Mouse (Mus musculus) midbrain, embryonic 11.5 days (tissue): ENCODE measurements at regions not wholly inside any gene's neighbourhood (a gene's known extent, or its start where the extent isn't known, plus 50 kb on each side); places are given as distances from the start of the nearest gene placed in this dataset.
A peak's percentile ranks its signal among the peaks of the same experiment; 100 is the strongest.

ENCODE experiments used
- ATAC-seq: fragments of 200-750 bp; cut with Nextera tagmentation; 2 replicates; pipeline ENCODE4 v1.8.0; 2017; ENCODE audit warnings: moderate TSS enrichment, moderate library complexity; ENCODE audit not compliant: low FRiP score
- DNase-seq: peaks from one replicate; pipeline ENCODE4 v3.0.0; 2015; ENCODE audit warnings: low spot score; ENCODE audit errors: missing footprints
- H3K27ac ChIP-seq: fragments of 300-500 bp; sonication (generic); 2 replicates; pipeline ENCODE4 v1.5.1; 2014; ENCODE audit warnings: low read depth, low read length
- H3K27me3 ChIP-seq: fragments of 300-500 bp; sonication (generic); 2 replicates; pipeline ENCODE4 v1.6.1; 2014; ENCODE audit warnings: mild to moderate bottlenecking, low read length, moderate library complexity, mixed read lengths; ENCODE audit not compliant: control insufficient read depth, insufficient read depth
- H3K36me3 ChIP-seq: fragments of 300-500 bp; sonication (generic); 2 replicates; pipeline ENCODE4 v1.6.1; 2014; ENCODE audit warnings: mild to moderate bottlenecking, low read length, moderate library complexity, mixed read lengths; ENCODE audit not compliant: control insufficient read depth, insufficient read depth
- H3K4me1 ChIP-seq: fragments of 300-500 bp; sonication (generic); 2 replicates; pipeline ENCODE4 v1.6.1; 2014; ENCODE audit warnings: low read length; ENCODE audit not compliant: control insufficient read depth, insufficient read depth
- H3K4me2 ChIP-seq: fragments of 300-500 bp; sonication (generic); 2 replicates; pipeline ENCODE4 v1.6.1; 2014; ENCODE audit warnings: mild to moderate bottlenecking, moderate library complexity
- H3K4me3 ChIP-seq: fragments of 300-500 bp; sonication (generic); 2 replicates; pipeline ENCODE4 v1.5.1; 2014; ENCODE audit warnings: low read depth, low read length
- H3K9ac ChIP-seq: fragments of 300-500 bp; sonication (generic); 2 replicates; pipeline ENCODE4 v1.6.1; 2014; ENCODE audit warnings: low read length
- H3K9me3 ChIP-seq: fragments of 300-500 bp; sonication (generic); 2 replicates; pipeline ENCODE4 v1.6.1; 2016; ENCODE audit warnings: low read length; ENCODE audit not compliant: control insufficient read depth
- WGBS: fragments of 180-500 bp; shearing (Covaris S2); extraction: QIAGEN DNeasy Blood & Tissue Kit; methylation state at CpG from one replicate; pipeline ENCODE4 v1.1.7; 2014; 5-methylcytosine and 5-hydroxymethylcytosine counted together

DNA sequence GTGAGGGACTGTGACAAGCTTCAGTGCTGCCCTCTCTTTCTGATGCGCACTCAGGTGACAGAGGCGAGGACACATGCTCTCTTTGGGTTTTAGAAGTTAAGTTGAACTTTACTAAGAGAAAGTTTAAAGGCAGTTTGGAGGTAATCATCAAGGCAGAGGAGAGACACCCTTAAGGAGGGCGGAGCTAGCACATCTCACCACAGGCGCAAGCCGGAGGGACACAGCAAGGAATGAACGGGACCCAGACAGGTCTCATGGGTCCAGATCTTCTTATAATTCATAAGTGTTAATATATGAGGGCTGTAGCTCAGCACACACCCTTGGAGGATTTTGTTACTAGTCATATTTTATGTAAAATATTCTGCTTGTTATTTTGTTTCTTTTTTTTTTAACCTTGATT, 518.8 kb upstream of the Adgrl2 start:
- Histone ChIP-seq H3K4me1 (no peaks in the 10 kb centered on the region), H3K27ac (no peak overlapping the region), H3K4me2 (no peak overlapping the region), H3K36me3 (no peaks in the 10 kb centered on the region), H3K9ac (no peak overlapping the region), H3K4me3 (no peak overlapping the region), H3K9me3 (no peaks in the 10 kb centered on the region), H3K27me3 (no peaks in the 10 kb centered on the region)
- 94% methylated on average over 6 of the region's 6 CpGs for WGBS
- ATAC-seq (no peak), DNase-seq (no peak)

DNA sequence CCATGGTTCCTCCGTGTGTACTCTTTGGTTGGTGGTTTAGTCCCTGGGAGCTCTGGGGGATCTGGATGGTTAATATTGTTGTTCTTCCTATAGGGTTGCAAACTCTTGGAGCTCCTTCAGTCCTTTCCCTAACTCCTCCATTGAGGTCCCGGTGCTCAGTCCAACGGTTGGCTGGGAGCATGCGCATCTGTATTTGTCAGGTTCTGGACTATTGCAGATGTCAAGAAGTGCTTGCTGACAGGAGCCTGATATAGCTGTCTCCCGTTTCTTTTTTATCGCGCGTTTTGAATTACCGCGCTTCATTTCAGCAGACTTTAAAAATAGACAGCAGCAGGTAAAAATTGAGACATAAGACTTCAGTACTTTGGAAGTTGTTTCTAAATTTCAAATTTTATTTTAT, 518.3 kb upstream of the Adgrl2 start:
- ATAC-seq (no peak), DNase-seq (no peak)
- Histone ChIP-seq H3K9ac (no peak overlapping the region), H3K27ac (no peak overlapping the region), H3K27me3 (no peaks in the 10 kb centered on the region), H3K9me3 (no peaks in the 10 kb centered on the region), H3K4me3 (no peak overlapping the region), H3K4me1 (no peaks in the 10 kb centered on the region), H3K36me3 (no peaks in the 10 kb centered on the region), H3K4me2 (no peak overlapping the region)
- WGBS = 94% methylated on average over 10 of the region's 10 CpGs

DNA sequence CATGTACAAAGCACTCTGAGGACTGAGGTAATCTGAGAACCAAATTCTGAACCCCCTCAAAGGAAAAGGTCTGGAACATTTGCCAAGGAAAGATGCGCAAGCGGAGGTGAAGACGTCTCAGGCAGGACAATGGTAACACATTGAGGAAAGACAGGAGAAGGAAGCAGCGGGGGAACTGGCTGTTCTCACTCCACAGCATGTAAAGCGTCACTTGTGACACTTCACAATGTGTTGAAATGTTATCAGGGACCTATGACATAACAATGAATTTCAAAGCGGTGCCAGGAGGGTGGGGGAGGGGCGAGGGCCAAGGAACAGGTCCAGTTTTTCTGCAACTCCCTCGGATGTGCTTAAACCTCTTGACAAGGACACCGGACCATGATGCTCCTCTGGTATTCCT, 515.3 kb upstream of the Adgrl2 start:
- Histone ChIP-seq H3K9me3 (no peaks in the 10 kb centered on the region), H3K4me3 (no peak overlapping the region), H3K27me3 (no peaks in the 10 kb centered on the region), H3K36me3 (no peaks in the 10 kb centered on the region), H3K4me2 (no peak overlapping the region), H3K4me1 (no peaks in the 10 kb centered on the region), H3K27ac (no peak overlapping the region), H3K9ac (no peak overlapping the region)
- ATAC-seq (no peak), DNase-seq (no peak)
- WGBS = 85% methylated on average over 9 of the region's 9 CpGs

DNA sequence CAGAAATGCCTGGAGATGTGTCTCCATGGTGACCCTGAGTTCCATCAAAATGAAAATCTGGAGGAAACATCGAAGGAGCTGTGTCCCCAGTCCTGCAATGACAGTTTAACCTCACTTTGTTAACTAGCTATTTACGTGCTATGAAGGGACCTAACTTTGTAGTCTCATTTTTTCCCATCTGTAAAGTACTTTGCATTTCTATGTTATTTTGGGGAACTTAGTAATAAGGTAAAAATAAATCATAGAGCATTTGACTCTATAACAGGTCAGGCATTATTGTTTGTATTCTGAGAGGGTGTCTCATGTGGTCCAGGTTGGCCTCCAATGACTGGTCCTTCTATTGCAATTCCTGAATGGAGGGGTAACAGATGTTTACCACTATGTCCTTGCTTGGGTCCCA, 513.6 kb upstream of the Adgrl2 start:
- Histone ChIP-seq H3K9me3 (no peaks in the 10 kb centered on the region), H3K4me3 (no peak overlapping the region), H3K27me3 (no peaks in the 10 kb centered on the region), H3K4me2 (no peak overlapping the region), H3K4me1 (no peaks in the 10 kb centered on the region), H3K27ac (no peak overlapping the region), H3K9ac (no peak overlapping the region), H3K36me3 (no peaks in the 10 kb centered on the region)
- ATAC-seq (no peak), DNase-seq (no peak)
- WGBS = 90% methylated on average over 2 of the region's 2 CpGs

DNA sequence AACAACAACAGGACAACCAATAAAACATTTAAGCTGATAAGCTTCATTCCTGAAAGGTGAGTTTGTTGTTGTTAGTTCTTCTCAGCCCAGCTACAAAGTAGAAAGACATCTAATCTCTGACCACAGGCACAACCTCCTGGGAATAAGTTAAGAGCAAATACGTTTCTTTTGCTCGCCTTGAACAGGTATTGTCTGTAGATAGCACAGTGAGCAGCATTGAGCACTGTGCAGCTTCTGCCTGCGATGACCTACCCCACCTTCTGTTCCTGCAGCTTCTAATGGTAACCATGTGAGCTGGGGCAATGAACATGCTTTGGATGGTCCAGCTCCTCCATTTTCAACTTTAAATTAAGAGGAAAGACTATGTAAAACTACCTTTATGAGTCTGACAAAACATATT, 509.8 kb upstream of the Adgrl2 start:
- Histone ChIP-seq H3K9me3 (no peaks in the 10 kb centered on the region), H3K4me2 (no peak overlapping the region), H3K4me1 (no peaks in the 10 kb centered on the region), H3K27me3 (no peaks in the 10 kb centered on the region), H3K36me3 (no peaks in the 10 kb centered on the region), H3K27ac (no peak overlapping the region), H3K9ac (no peak overlapping the region), H3K4me3 (no peak overlapping the region)
- DNase-seq (peak; percentile 51), ATAC-seq (no peak)
- WGBS = 81% methylated on average over 3 of the region's 3 CpGs

DNA sequence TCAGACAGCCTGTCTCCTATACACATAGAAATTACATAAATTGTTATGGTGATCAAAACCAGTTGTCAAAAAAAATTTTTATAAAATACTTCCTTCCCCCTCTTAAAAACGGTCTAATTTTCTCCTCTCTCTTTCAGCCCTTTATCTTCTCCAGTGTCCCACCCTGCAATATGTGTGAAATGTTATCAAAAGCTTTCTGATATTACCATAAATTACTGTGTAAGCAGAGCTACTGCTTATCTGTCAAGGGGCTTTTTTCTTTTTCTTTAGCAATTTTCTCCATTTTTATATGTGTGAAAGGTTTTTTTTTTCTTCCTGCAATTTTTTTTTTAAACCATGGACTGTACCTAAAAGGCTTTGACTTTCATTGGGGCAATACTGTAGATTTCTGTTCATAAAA, 508.4 kb upstream of the Adgrl2 start:
- H3K27me3 ChIP-seq = no peaks in the 10 kb centered on the region
- H3K9me3 ChIP-seq = no peaks in the 10 kb centered on the region
- H3K36me3 ChIP-seq = no peaks in the 10 kb centered on the region
- ATAC-seq = no peak
- no peak for DNase-seq
- H3K4me3 ChIP-seq = no peak overlapping the region
- no peak overlapping the region for H3K9ac ChIP-seq
- H3K4me2 ChIP-seq = no peak overlapping the region
- H3K27ac ChIP-seq = no peak overlapping the region
- H3K4me1 ChIP-seq = no peaks in the 10 kb centered on the region
- WGBS = 71% methylated on average over 1 of the region's 1 CpGs

DNA sequence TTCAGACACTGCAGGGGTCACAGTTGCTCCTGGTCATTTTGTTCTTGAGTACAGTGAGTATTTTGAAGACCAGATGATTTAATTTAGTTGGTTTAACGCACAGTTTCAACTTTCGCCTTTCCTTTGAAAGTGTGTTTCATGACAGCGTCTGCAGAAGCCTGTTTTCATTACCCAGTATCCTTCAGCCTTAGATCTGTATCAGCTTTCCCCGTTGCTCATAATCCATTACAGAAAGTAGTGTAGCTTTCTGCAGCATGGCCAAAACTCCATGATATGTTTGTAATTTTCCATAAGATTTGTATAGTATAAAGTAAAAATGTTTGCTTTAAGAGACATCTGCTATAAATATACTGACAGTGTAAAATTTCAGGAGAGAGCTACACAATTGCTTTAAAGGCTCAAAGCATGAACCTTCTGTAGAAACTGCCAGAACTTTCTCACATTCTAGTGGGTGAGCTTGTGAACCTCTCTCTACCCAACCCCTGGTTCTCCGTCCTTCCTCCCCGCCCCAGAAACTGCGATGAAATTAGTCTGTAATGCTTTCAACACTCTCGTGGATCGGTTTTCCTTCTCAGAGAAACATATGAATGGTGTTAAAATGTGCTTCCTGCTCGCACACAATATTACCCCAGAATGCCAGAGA, 506.6 kb upstream of the Adgrl2 start:
- H3K4me1 ChIP-seq = no peaks in the 10 kb centered on the region
- H3K9me3 ChIP-seq = no peaks in the 10 kb centered on the region
- H3K27me3 ChIP-seq = no peaks in the 10 kb centered on the region
- ATAC-seq (no peak), DNase-seq (peak; percentile 70)
- no peaks in the 10 kb centered on the region for H3K36me3 ChIP-seq
- H3K9ac ChIP-seq = no peak overlapping the region
- H3K27ac ChIP-seq = no peak overlapping the region
- 79% methylated on average over 10 of the region's 10 CpGs for WGBS
- no peak overlapping the region for H3K4me3 ChIP-seq
- no peak overlapping the region for H3K4me2 ChIP-seq

DNA sequence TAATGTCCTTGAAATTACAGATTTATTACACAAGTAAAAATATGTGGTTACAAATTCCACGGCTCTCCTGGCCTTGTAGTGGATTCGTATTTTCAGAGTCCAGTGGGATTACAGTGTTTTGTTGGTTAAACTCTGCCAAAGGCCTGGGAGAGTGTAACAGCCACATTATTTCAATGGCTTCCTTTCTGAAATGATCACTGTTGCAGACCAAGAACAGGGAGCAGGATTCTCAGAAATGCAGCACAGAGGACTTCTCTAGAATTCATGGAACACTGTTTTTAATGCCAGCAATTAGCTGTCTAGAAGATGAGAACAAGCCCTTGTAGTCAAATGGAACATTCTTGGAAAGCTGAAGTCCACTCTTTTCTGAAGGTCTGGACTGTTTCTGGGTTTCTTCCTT, 505.8 kb upstream of the Adgrl2 start:
- Histone ChIP-seq H3K9me3 (no peaks in the 10 kb centered on the region), H3K27ac (no peak overlapping the region), H3K4me2 (no peak overlapping the region), H3K36me3 (no peaks in the 10 kb centered on the region), H3K27me3 (no peaks in the 10 kb centered on the region), H3K4me1 (no peaks in the 10 kb centered on the region), H3K9ac (no peak overlapping the region), H3K4me3 (no peak overlapping the region)
- ATAC-seq (no peak), DNase-seq (no peak)
- WGBS = 92% methylated on average over 2 of the region's 2 CpGs

DNA sequence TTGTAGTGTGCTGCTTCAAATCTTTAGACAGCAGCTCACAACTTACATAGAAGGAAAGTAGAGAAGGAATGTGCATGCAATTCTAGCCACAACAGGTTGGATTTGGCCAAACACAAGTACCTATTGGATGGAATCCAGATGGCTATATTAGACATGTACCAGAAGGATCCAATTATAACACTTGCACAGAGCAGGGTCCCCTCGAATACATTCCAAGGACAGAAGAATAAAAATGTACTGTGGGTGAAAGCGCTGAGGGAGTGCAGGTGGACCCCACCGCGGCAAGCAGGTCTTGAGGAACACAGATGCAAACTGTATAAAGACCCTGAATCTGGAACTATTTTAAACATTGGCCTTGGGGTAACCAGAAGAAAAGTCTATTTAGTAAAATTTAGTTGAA, 497.8 kb upstream of the Adgrl2 start:
- ATAC-seq (no peak), DNase-seq (peak; percentile 26)
- Histone ChIP-seq H3K9ac (no peak overlapping the region), H3K27ac (no peak overlapping the region), H3K9me3 (no peaks in the 10 kb centered on the region), H3K27me3 (no peaks in the 10 kb centered on the region), H3K4me2 (no peak overlapping the region), H3K36me3 (no peaks in the 10 kb centered on the region), H3K4me1 (no peaks in the 10 kb centered on the region), H3K4me3 (no peak overlapping the region)
- WGBS = 86% methylated on average over 4 of the region's 4 CpGs

DNA sequence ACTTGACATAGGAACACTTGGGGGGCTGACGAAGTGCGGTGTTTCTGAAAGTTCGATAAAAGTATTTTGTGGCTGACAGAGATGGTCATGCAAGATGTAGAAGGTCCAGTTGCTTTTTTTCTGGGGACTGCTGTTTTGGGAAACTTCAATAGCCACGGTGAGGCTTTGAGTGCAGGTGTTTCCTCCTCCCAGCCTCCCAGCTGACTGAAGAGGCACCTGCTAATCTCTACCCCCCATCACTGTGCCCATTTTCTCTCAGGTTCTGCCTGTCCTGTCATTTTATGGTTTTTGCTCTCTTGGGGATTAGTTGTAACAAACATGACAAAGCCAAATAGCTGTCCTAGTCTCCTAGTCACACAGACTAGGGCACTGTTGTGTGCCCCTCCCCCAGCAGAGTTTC, 495.1 kb upstream of the Adgrl2 start:
- Histone ChIP-seq H3K4me3 (no peak overlapping the region), H3K9ac (no peak overlapping the region), H3K9me3 (no peaks in the 10 kb centered on the region), H3K27ac (no peak overlapping the region), H3K27me3 (no peaks in the 10 kb centered on the region), H3K4me1 (no peaks in the 10 kb centered on the region), H3K4me2 (no peak overlapping the region), H3K36me3 (no peaks in the 10 kb centered on the region)
- DNase-seq (peak; percentile 14), ATAC-seq (no peak)
- WGBS = 87% methylated on average over 4 of the region's 4 CpGs
